Mouse (Mus musculus) fibroblast of lung, adult 2 months (primary cell): ENCODE data around the gene Aars2.

Source experiments
- DNase-seq: peaks from one replicate; pipeline ENCODE4 v3.0.0-alpha.2; 2011; ENCODE audit warnings: low read depth

Aars2 gene

GRCm38 (mm10) chr17:45559732-45560525, 53.3 kb downstream of the Aars2 start:
- DNase-seq = no peak

DNA sequence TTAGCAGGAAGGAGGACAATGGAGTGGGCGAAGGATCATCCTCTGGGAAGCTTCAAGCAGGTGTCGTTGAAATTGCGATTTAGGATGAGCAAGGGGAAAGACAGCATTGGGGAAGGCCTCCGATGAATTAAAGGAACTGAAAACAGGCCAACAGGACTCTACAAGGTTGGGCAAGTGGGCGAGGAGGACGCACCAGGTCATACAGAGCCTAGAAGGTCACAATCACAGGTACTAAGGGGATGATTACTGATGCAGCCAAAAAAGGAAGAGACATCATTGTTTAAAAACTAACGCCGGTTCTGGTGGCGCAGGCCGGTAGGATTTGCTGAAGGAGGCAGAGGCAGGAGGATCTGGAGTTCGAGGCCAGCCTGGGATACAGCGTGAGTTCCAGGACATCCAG, 56.6 kb downstream of the Aars2 start:
- DNase-seq = no peak

GRCm38 (mm10) chr17:45563655-45564530, 57.3 kb downstream of the Aars2 start, which contains the start of gene Slc35b2:
Slc35b2 (plus strand) TSS chr17:45563874.
- DNase-seq = peak; percentile 80

- DNase-seq = no peak
Observed at GRCm38 (mm10) chr17:45564531-45565084, 58.0 kb downstream of the Aars2 start.

- DNase-seq = no peak
Observed at GRCm38 (mm10) chr17:45565103-45565502, 58.5 kb downstream of the Aars2 start.

- DNase-seq = no peak
Observed at GRCm38 (mm10) chr17:45566031-45566359, 59.4 kb downstream of the Aars2 start.

DNA sequence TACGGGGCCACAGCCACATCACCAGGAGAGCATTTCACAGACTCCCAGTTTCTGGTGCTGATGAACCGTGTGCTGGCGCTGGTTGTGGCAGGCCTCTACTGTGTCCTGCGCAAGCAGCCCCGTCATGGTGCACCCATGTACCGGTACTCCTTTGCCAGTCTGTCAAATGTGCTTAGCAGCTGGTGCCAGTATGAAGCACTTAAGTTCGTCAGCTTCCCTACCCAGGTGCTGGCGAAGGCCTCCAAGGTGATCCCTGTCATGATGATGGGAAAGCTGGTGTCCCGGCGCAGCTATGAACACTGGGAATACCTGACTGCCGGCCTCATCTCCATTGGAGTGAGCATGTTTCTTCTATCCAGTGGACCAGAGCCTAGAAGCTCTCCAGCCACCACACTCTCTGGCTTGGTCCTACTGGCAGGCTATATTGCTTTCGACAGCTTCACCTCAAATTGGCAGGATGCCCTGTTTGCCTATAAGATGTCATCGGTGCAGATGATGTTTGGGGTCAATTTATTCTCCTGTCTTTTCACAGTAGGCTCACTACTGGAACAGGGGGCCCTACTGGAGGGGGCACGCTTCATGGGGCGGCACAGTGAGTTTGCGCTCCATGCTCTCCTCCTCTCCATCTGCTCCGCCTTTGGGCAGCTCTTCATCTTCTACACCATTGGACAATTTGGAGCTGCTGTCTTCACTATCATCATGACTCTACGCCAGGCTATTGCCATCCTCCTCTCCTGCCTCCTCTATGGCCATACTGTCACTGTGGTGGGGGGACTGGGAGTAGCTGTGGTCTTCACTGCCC, 59.9 kb downstream of the Aars2 start:
- no peak for DNase-seq

- no peak for DNase-seq
Observed at GRCm38 (mm10) chr17:45567162-45567601, 60.5 kb downstream of the Aars2 start.

DNA sequence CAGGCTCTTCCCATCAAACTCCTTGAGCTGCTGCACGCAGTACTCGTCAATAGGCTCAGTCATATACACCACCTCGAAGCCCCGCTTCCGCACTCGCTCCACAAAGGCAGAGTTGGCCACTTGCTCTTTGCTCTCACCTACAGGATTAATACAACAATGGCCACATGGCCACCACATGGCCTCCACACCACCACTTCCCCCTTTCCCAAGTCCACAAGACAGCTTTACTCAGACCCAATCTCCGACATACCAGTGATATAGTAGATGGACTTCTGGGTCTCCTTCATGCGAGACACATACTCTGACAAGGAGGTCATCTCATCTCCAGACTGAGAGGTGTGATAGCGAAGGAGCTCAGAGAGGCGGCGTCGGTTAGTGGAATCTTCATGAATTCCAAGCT, 62.3 kb downstream of the Aars2 start:
- no peak for DNase-seq

GRCm38 (mm10) chr17:45569999-45570398, 63.4 kb downstream of the Aars2 start:
- no peak for DNase-seq
